Mouse (Mus musculus): ENCODE measurements at regions not wholly inside any gene's neighbourhood (a gene's known extent, or its start where the extent isn't known, plus 50 kb on each side); places are given as distances from the start of the nearest gene placed in this dataset.

DNA sequence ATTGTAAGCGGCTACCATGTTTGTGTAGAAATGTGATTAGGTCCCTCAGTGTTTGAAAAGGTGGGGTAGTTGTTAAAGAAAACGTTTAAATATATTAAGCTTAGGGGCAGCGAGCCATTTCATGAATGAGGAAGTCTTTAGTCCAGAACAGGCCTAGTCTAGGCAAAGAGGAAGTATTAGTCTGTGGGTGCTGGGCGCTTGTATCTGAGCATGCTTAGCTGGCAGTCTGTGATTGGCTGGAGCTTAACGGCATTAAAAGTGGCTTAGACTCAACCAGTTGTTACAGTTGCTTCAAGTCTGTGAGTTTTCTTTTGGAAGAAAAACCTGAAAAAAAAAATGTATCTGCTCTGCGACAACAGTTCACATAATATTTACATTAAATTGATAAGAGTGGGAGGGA, 102.0 kb downstream of the Pmp22 start:
- TF ChIP-seq CTCF (IDR thresholded peaks at IDR 0.05; ENCODE audit: low read depth, low read length) = no peak
- no peak for TF ChIP-seq GATA1 (IDR thresholded peaks at IDR 0.05; ENCODE audit: borderline replicate concordance, low read length)
- no peak for TF ChIP-seq POLR2AphosphoS5 (IDR thresholded peaks at IDR 0.05; ENCODE audit: insufficient replicate concordance, low read depth, low read length)

All from G1E (cell line).